Mouse (Mus musculus): ENCODE data around the gene Gimap4. TPM values are rescaled to one million over a fixed set of nuclear protein-coding genes. Genes with fewer than 3 reads are reported as not detected.
"Not testable (repeated sequence)": the region's sequence is repeated elsewhere in the genome, so short reads cannot be mapped to it uniquely, and the experiment has no call there.

The Gimap4 gene
- total RNA-seq, 2 experiments from 2014 or later, result 18.9 to 19.4 TPM

DNA sequence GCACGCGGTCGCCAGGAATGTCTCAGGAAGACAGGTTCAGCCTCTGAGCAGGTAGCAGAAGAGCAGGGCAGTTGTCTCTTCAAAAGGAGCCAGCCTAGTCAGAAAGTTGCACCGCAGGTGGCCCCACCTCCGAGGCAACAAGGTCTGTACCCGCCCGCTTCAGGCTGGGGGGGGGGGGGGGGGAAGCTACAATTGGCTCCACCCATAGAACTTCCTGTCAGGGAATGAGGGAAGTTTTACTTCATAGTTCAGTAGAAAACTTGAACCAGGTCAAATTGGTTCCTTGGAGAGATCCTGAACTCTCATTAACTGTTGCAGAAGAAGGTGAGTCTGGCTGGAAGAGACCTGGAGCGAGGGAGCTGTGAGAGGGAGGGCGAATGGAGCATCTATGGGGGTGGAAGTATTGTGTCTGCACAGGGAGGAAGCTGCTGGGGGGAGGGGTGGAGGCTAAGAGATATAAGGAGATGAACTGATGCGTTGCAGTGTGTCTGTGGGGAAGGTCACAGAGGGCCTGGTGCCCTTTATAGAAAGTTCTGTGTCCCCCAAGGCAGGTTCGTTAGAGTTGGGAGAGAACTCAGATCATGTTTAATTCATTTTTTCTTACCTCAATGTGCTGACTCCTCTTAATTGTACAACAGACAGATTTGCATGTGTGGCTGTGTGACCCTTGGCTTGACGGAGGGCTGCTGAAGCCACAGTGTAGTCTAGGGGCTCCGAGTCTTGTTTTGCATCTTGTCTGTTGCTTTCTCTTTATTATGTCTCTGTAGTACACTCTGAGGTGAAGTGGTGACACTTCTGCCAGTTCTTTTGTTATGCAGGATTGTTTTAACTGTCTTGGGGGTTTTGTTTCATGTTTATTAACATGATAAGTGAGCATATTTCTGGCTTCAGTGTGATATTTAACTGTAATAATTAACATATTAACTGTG lies 8.2 kb upstream of the Gimap4 start, which contains the start of gene Gimap9:
Gene Gimap9, plus strand, starts transcription at position 199 of the 929 bp plus-strand sequence.
- no peak for DNase-seq (ENCODE audit: low spot score in 2 of 2)

GRCm38 (mm10) chr6:48676860-48677415 lies 7.4 kb upstream of the Gimap4 start:
- no peak for DNase-seq (ENCODE audit: low spot score in 2 of 2)

- no peak for DNase-seq (ENCODE audit: low spot score in 2 of 2)
These were observed 6.6 kb upstream of the Gimap4 start for GRCm38 (mm10) chr6:48677492-48678345.

DNA sequence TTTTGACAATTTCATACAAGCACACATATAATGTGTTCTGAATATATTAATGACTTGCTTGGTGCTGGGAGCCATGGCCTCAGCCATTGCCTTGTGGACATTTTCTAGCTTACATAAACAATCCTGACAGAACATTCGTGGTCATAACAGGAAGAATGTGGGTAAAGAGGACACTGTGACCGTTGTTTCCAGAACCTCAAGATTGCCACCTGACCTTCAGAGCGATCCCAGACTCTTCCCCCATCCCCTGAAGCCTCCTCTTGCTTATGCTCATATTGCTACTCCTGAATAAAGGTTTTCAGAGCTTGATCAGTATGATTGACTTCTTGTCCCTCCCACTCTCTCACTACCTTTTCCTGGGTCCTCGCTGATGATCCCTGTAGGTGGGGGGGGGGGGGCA lies 6.0 kb upstream of the Gimap4 start:
- no peak for DNase-seq (ENCODE audit: low spot score in 2 of 2)

DNA sequence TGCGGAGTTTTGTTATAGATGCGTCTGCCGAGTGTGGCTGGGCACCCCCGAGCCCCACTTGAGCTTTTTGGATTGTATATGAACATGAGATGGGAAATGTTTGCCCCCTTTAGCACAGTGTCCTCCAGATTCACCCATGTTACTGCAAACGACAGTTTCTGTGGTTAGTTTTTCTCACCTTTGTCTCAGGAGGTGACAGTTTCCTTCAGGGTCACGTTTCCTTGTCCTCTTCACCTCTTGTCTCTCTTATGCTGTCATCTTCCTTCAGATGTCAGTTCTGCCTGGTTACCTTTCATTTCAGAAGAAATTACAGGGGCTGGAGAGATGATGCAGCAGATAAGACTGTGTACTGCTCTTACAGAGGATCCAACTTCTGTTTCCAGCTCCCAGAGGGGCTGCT lies 4.6 kb upstream of the Gimap4 start:
- no peak for DNase-seq (ENCODE audit: low spot score in 2 of 2)

GRCm38 (mm10) chr6:48680421-48680820 lies 3.9 kb upstream of the Gimap4 start:
- DNase-seq (ENCODE audit: low spot score in 2 of 2), result no peak

- no peak for DNase-seq (ENCODE audit: low spot score in 2 of 2)
These were observed 2.8 kb upstream of the Gimap4 start for GRCm38 (mm10) chr6:48681472-48682090.

DNA sequence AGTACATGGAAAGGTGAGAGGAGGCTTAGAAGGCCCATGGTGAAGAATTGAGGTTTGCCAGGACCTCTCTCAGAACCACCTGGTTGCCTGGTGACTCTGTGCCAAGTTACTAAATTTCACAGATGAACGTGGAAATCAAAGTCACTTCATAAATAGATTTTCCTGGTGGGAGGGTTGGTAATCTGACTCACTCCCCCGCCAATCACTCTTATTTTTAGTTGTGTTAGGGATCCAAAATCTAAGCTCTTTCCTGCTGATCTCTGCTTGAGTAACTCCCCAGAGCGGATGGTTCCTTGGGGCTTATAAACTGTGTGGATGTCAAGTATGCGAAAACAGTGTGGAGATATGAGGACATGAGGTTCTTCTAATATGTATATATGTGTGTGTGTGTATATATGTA lies 2.1 kb upstream of the Gimap4 start:
- no peak for DNase-seq (ENCODE audit: low spot score in 2 of 2)

DNA sequence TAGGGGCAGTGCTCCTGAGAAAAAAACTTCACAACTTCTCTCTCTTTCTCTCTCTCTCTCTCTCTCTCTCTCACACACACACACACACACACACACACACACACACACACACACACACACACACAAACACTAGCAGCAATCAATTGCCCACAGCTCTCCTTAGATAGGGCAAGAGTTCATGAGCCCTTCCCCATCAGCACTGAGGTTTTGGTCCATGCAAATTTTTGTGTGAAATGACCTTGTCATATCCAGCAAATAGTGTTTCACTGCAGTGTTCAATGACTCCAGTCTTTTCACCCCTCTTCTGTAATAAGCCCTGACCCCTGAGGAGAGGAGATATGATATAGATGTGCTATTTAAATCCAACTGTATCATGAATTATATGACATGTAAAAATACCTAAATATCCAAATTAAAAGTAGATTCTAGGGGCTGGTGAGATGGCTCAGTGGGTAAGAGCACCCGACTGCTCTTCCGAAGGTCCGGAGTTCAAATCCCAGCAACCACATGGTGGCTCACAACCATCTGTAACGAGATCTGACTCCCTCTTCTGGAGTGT lies 1.0 kb upstream of the Gimap4 start:
- not testable (repeated sequence) for DNase-seq (ENCODE audit: low spot score in 2 of 2)

- no peak for DNase-seq (ENCODE audit: low spot score in 2 of 2)
These were observed 457 bp downstream of the Gimap4 start for GRCm38 (mm10) chr6:48684806-48685205.

GRCm38 (mm10) chr6:48685251-48685650 lies 902 bp downstream of the Gimap4 start:
- DNase-seq (ENCODE audit: low spot score in 2 of 2), result no peak

DNA sequence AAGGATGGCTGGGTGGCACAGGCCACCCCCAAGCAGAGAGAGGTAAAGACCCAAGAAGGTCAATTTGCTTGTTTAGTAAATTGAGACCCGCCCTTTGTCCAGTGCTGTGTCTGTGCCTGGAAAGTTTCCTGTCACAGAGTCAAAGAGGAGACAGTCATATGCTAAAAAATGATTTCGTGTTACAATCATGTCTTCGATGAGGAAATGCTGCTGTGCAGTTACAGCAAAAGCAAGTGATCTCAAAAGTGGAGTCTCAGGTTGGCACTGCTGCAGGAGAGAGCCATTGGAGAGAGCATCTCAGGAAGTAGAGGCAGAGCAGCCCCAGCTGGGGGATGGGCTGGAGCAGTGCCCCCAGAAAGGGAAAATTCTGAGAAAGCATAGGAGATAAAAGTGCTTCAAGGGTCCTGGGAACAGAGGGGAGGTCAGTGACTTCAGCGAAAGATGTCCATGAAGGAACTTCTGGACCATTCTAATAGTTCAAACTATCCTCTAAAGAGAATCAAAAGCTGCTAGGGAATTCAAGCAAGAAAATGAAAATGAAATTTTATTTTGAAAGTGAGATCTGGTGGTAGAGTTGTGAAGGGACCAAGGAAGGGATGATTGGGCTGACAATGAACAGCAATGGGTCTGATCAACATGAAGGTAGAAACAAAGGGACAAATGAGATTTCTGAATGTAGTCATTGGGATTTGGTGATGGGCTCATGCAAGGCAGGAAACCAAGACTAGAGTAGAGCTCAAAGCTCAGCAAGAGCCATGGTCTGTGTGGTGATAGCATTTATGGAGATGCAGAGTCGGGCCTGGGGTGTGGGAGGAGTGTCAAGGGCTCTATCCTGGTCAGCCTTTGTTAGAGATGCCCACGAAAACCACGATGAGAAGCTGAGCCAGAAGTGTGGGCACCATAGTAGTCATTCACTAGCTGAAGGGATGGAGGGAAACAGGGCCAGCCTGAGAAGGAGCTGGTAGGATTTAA lies 1.6 kb downstream of the Gimap4 start:
- no peak for DNase-seq (ENCODE audit: low spot score in 2 of 2)

GRCm38 (mm10) chr6:48687077-48687476 lies 2.7 kb downstream of the Gimap4 start:
- no peak for DNase-seq (ENCODE audit: low spot score in 2 of 2)

- no peak for DNase-seq (ENCODE audit: low spot score in 2 of 2)
These were observed 5.0 kb downstream of the Gimap4 start for GRCm38 (mm10) chr6:48689320-48689719.

DNA sequence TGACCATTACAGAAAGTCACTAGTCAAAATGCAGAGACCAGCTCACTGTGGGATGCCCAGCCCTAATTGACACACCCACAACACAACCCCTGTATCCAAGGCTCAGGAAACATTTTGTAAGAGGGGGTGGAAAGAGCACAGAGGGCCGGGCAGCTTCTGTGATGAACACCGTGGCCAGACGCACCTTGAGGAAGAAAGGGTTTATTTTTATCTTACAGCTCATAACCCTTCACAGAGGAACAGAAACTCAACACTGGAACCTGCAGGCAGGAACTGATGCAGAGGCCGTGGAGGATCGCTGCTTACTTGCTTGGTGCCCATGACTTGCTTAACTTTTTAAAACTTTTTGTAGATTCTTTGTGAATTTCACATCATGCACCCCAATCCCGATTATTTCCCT lies 8.6 kb downstream of the Gimap4 start:
- DNase-seq (ENCODE audit: low spot score in 2 of 2), result no peak

- DNase-seq (ENCODE audit: low spot score in 2 of 2), result no peak
These were observed 12.6 kb downstream of the Gimap4 start for GRCm38 (mm10) chr6:48696830-48697554.

GRCm38 (mm10) chr6:48697555-48697930 lies 13.2 kb downstream of the Gimap4 start:
- no peak for DNase-seq (ENCODE audit: low spot score in 2 of 2)

GRCm38 (mm10) chr6:48698066-48698856 lies 13.9 kb downstream of the Gimap4 start:
- no peak for DNase-seq (ENCODE audit: low spot score in 2 of 2)

Measured in gastrocnemius, postnatal 4 days (tissue).